Mouse (Mus musculus): ENCODE results near the gene Slc5a2. TPM values are rescaled to one million over a fixed set of nuclear protein-coding genes. Genes with fewer than 3 reads are reported as not detected.

The Slc5a2 gene
- polyA plus RNA-seq, 1 experiment from 2014 or later, result 0.23 TPM

DNA sequence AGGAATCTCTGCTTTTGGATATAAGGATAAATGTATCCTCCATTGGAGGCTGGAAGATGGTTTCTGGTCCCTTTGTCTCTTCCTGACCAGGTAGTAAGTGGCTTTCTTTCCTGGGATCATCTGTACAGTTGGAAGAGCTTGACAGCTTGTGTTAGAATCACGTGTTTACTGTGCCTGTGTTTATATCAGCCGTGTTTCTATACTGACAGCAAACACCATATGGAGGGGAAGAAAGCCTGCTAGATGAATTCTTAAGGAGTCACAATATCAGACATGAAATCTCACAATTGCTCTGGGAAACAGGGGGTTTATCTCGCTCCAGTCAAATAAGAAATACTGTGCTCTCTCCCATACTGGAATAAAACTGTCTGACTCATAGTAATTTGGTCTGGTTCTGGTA is 43.8 kb downstream of the Slc5a2 start:
- no peak overlapping the region for H3K9ac ChIP-seq (replicated peaks; ENCODE audit: low read depth)

DNA sequence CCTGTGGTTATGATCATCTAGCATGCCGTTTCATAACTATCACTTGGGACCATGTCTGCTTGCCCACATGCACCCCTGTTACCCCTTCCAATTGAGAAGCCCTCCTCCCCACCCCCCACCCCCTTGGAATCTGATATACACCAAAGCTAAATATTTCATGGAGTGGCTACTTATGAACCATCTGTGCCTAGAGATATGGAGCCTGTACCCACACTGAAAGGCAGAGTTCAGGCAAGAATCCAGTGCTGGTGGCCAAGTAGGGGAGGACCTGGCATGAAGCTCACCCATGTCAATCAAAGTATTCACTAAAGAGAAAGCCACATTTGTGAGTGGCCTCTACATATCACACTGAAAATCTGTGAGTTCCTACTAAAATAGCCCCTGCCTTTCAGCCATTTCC is 44.3 kb downstream of the Slc5a2 start:
- no peaks in the 10 kb centered on the region for H3K9me3 ChIP-seq (ENCODE audit: low read length)
- no peaks in the 10 kb centered on the region for H3K27me3 ChIP-seq (replicated peaks; ENCODE audit: insufficient read depth, low read length)
- H3K4me3 ChIP-seq (ENCODE audit: low read depth, low read length), result no peak overlapping the region
- no peak for ATAC-seq
- no peaks in the 10 kb centered on the region for H3K36me3 ChIP-seq (ENCODE audit: insufficient read depth, low read length)
- TF ChIP-seq EP300 (IDR thresholded peaks at IDR 0.05) (no peak), CTCF (IDR thresholded peaks at IDR 0.05) (no peak)
- H3K27ac ChIP-seq (ENCODE audit: low read length), result no peak overlapping the region
- H3K4me2 ChIP-seq (replicated peaks; ENCODE audit: low read depth, low read length), result no peak overlapping the region
- peak; percentile 33 for DNase-seq (ENCODE audit: low spot score)
- H3K4me1 ChIP-seq (ENCODE audit: insufficient read depth, low read depth, low read length), result peaks cover 8% of the 10 kb centered on the region; the same call in 1 of the 2 replicates
- no peak overlapping the region for H3K9ac ChIP-seq (replicated peaks; ENCODE audit: low read depth)
- WGBS, result 43% methylated on average over 1 of the region's 1 CpGs

More for the DNA sequence above, 43.8 kb downstream of the Slc5a2 start:
- H3K4me1 ChIP-seq (ENCODE audit: insufficient read depth, low read depth, low read length), result peaks cover 8% of the 10 kb centered on the region; the same call in 1 of the 2 replicates
- no peaks in the 10 kb centered on the region for H3K27me3 ChIP-seq (replicated peaks; ENCODE audit: insufficient read depth, low read length)
- no peak for TF ChIP-seq CTCF (IDR thresholded peaks at IDR 0.05)
- TF ChIP-seq EP300 (IDR thresholded peaks at IDR 0.05), result no peak
- DNase-seq (ENCODE audit: low spot score) (no peak), ATAC-seq (no peak)
- WGBS, result 32% methylated on average over 3 of the region's 3 CpGs
- no peaks in the 10 kb centered on the region for H3K36me3 ChIP-seq (ENCODE audit: insufficient read depth, low read length)
- H3K4me2 ChIP-seq (replicated peaks; ENCODE audit: low read depth, low read length), result no peak overlapping the region
- H3K27ac ChIP-seq (ENCODE audit: low read length), result no peak overlapping the region
- no peak overlapping the region for H3K4me3 ChIP-seq (ENCODE audit: low read depth, low read length)
- H3K9me3 ChIP-seq (ENCODE audit: low read length), result no peaks in the 10 kb centered on the region

DNA sequence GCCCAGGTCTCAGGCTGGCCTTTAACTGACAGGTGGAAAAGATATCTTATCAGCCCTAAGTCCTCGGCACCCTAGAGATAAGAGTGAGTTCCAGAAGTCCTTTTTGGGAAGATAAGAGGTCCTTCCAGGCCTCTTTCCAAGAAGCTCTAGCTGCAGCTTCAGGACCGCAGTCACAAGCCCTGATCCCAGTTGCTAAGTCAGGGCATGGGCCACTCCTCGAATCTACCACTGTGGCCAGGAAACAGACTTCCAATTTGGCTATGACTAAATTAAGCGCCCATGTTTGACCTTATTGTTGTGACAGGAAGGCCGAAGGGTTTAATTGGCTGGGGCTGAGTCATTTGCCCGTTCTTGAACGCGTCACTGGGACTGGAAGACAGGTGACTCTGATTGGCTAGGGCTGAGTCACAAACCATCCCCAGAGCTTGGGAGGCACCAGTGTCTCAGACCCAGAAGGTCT is 44.8 kb downstream of the Slc5a2 start:
- no peaks in the 10 kb centered on the region for H3K9me3 ChIP-seq (ENCODE audit: low read length)
- TF ChIP-seq EP300 (IDR thresholded peaks at IDR 0.05) (no peak), CTCF (IDR thresholded peaks at IDR 0.05) (no peak)
- ATAC-seq (peak; percentile 23; the same call in 1 of the 2 replicates), DNase-seq (ENCODE audit: low spot score) (peak; percentile 46)
- no peak overlapping the region for H3K4me2 ChIP-seq (replicated peaks; ENCODE audit: low read depth, low read length)
- no peak overlapping the region for H3K4me3 ChIP-seq (ENCODE audit: low read depth, low read length)
- no peaks in the 10 kb centered on the region for H3K36me3 ChIP-seq (ENCODE audit: insufficient read depth, low read length)
- H3K4me1 ChIP-seq (ENCODE audit: insufficient read depth, low read depth, low read length), result peaks cover 8% of the 10 kb centered on the region; the same call in 1 of the 2 replicates
- 32% methylated on average over 8 of the region's 8 CpGs for WGBS
- H3K27me3 ChIP-seq (replicated peaks; ENCODE audit: insufficient read depth, low read length), result no peaks in the 10 kb centered on the region
- H3K27ac ChIP-seq (ENCODE audit: low read length), result no peak overlapping the region
- H3K9ac ChIP-seq (replicated peaks; ENCODE audit: low read depth), result no peak overlapping the region

DNA sequence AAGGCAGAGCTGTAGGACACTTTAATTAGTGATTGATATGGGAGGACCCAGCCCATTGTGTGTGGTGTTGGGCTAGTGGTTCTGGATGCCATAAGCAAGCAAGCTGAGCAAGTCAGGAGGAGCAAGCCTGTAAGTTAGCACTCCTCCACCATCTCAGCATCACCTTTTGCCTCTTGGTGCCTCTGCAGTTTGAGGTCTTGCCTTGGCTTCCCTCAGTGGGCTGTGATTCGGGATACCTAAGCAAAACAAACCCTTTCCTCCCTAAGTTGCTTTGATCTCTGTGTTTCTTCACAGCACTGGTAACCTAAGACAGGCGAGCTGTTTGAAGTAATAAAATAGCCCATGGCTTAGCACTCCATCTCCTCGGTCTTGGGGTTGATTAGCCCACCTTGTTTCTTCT is 45.8 kb downstream of the Slc5a2 start:
- Histone ChIP-seq H3K27ac (ENCODE audit: low read length) (no peak overlapping the region), H3K27me3 (replicated peaks; ENCODE audit: insufficient read depth, low read length) (no peaks in the 10 kb centered on the region), H3K4me2 (replicated peaks; ENCODE audit: low read depth, low read length) (no peak overlapping the region), H3K36me3 (ENCODE audit: insufficient read depth, low read length) (no peaks in the 10 kb centered on the region), H3K4me1 (ENCODE audit: insufficient read depth, low read depth, low read length) (peaks cover 8% of the 10 kb centered on the region; the same call in 1 of the 2 replicates), H3K9ac (replicated peaks; ENCODE audit: low read depth) (no peak overlapping the region), H3K4me3 (ENCODE audit: low read depth, low read length) (no peak overlapping the region), H3K9me3 (ENCODE audit: low read length) (no peaks in the 10 kb centered on the region)
- 62% methylated on average over 3 of the region's 3 CpGs for WGBS
- DNase-seq (ENCODE audit: low spot score) (no peak), ATAC-seq (no peak)
- TF ChIP-seq CTCF (IDR thresholded peaks at IDR 0.05) (no peak), EP300 (IDR thresholded peaks at IDR 0.05) (no peak)

DNA sequence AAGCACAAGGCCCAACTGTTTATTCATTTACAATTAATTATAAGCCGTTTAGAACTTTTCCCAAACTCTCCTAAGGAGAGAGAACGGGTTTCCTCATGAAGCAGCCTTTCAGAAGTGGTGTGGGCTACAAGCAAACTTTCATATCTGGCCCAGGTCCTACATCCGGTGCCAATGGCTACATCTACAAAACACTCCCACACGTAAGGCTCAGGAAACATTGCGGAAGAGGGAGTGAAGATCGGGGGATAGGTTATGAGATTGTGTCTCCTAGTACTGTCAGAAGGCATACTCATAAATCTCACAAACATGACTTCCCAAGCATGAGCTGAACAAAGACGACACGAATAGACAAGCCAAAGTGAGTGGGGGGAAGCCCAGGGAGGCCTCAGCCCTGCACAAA is 46.4 kb downstream of the Slc5a2 start:
- 62% methylated on average over 8 of the region's 8 CpGs for WGBS
- Histone ChIP-seq H3K4me3 (ENCODE audit: low read depth, low read length) (no peak overlapping the region), H3K27me3 (replicated peaks; ENCODE audit: insufficient read depth, low read length) (no peaks in the 10 kb centered on the region), H3K27ac (ENCODE audit: low read length) (no peak overlapping the region), H3K4me2 (replicated peaks; ENCODE audit: low read depth, low read length) (no peak overlapping the region), H3K4me1 (ENCODE audit: insufficient read depth, low read depth, low read length) (peaks cover 8% of the 10 kb centered on the region; the same call in 1 of the 2 replicates), H3K9ac (replicated peaks; ENCODE audit: low read depth) (no peak overlapping the region), H3K9me3 (ENCODE audit: low read length) (no peaks in the 10 kb centered on the region), H3K36me3 (ENCODE audit: insufficient read depth, low read length) (no peaks in the 10 kb centered on the region)
- ATAC-seq (no peak), DNase-seq (ENCODE audit: low spot score) (no peak)
- TF ChIP-seq CTCF (IDR thresholded peaks at IDR 0.05) (no peak), EP300 (IDR thresholded peaks at IDR 0.05) (no peak)

- TF ChIP-seq CTCF (IDR thresholded peaks at IDR 0.05) (no peak), EP300 (IDR thresholded peaks at IDR 0.05) (no peak)
- H3K9ac ChIP-seq (replicated peaks; ENCODE audit: low read depth), result no peak overlapping the region
- no peak overlapping the region for H3K4me3 ChIP-seq (ENCODE audit: low read depth, low read length)
- H3K27ac ChIP-seq (ENCODE audit: low read length), result no peak overlapping the region
- WGBS, result 82% methylated on average over 13 of the region's 13 CpGs
- no peaks in the 10 kb centered on the region for H3K9me3 ChIP-seq (ENCODE audit: low read length)
- ATAC-seq (no peak), DNase-seq (ENCODE audit: low spot score) (no peak)
- peaks cover 8% of the 10 kb centered on the region; the same call in 1 of the 2 replicates for H3K4me1 ChIP-seq (ENCODE audit: insufficient read depth, low read depth, low read length)
- no peaks in the 10 kb centered on the region for H3K27me3 ChIP-seq (replicated peaks; ENCODE audit: insufficient read depth, low read length)
- H3K4me2 ChIP-seq (replicated peaks; ENCODE audit: low read depth, low read length), result no peak overlapping the region
- no peaks in the 10 kb centered on the region for H3K36me3 ChIP-seq (ENCODE audit: insufficient read depth, low read length)
These were observed 47.1 kb downstream of the Slc5a2 start for GRCm38 (mm10) chr7:128312375-128313059.
